ENCODE assay signal across 7 mouse cellular contexts in genomic region chr17:10093437-10094107, GRCm38 (mm10).
DNase-seq lines count a peak whose midpoint lies in the region; ATAC-seq and TF ChIP-seq lines count a peak whose summit lies in the region.

No protein-coding gene starts in this region.

- DNase-seq in CH12.LX (ENCODE audit: extremely low read depth), result peak; percentile 86
- peak; percentile 13 for DNase-seq in adrenal gland, adult 8-10 months
- peak; percentile 70 to 75 for DNase-seq in heart, postnatal 14 days
- DNase-seq in splenic B cell, adult 2 months (ENCODE audit: low read depth, low spot score), result peak; percentile 77
- no peak for DNase-seq in c-Kit-positive CD71-positive TER-119-positive erythroid progenitor cells, embryonic 14.5 days (ENCODE audit: low spot score)
- no peak for DNase-seq in urinary bladder, postnatal 25 days (ENCODE audit: low spot score)

- peaks cover 8% of the 10 kb centered on the region for H3K9me3 ChIP-seq in CH12.LX (replicated peaks; ENCODE audit: low read length)
- H3K9me3 ChIP-seq in lung, embryonic 15.5 days, result peaks cover 3% of the 10 kb centered on the region; the same call in 1 of the 2 replicates

- dilution Hi-C loops in CH12.LX (cut with MboI; ENCODE audit: extremely low pct_ligation_motif_present, extremely low pct_unique_long_range_greater_than_20kb, low sequenced_read_pairs), result no loop called here

- H3K36me3 ChIP-seq in CH12.LX (replicated peaks in 1 of 2; ENCODE audit: control insufficient read depth in 1 of 2, insufficient read depth in 1 of 2, low read length in 1 of 2), result no peaks in the 10 kb centered on the region
- no peaks in the 10 kb centered on the region for H3K36me3 ChIP-seq in lung, embryonic 15.5 days
- no peaks in the 10 kb centered on the region for H3K36me3 ChIP-seq in splenic B cell, adult 2 months (ENCODE audit: control insufficient read depth, insufficient read depth, low read length, poor library complexity, severe bottlenecking)

- TF ChIP-seq POLR2A in CH12.LX (IDR thresholded peaks at IDR 0.05; ENCODE audit: low read depth, low read length), result no peak

- TF ChIP-seq RAD21 in CH12.LX (IDR thresholded peaks at IDR 0.05; ENCODE audit: low read depth, low read length), result no peak; the same call in 1 of the 2 replicates

- intact Hi-C loops in heart, postnatal 14 days (cut with DNase I), result loop anchor here (2.0 to 5.0 kb wide), 4 partner anchors 51 to 336 kb away; no protein-coding TSS in a partner anchor

- no peak overlapping the region for H3K9ac ChIP-seq in CH12.LX (ENCODE audit: insufficient read depth, low read depth)
- H3K9ac ChIP-seq in lung, embryonic 15.5 days, result no peak overlapping the region

- in situ Hi-C loops in CH12.LX (cut with MboI; ENCODE audit: low pct_ligation_motif_present, low pct_unique_long_range_greater_than_20kb, low sequenced_read_pairs), result loop anchor here (25.0 kb wide), 1 partner anchor 219 kb away; the partner anchor contains the start of gene Qk

- H3K4me3 ChIP-seq in CH12.LX (replicated peaks in 1 of 3; ENCODE audit: low read depth in 2 of 3, low read length in 2 of 3, poor library complexity in 1 of 3), result no peak overlapping the region
- H3K4me3 ChIP-seq in lung, embryonic 15.5 days, result no peak overlapping the region

- no peaks in the 10 kb centered on the region for H3K79me2 ChIP-seq in CH12.LX (replicated peaks; ENCODE audit: control insufficient read depth, extremely low read depth, insufficient read depth, poor library complexity, severe bottlenecking)

- peak; percentile 93 for TF ChIP-seq EP300 in CH12.LX (IDR thresholded peaks at IDR 0.05; ENCODE audit: low read length)

- no peaks in the 10 kb centered on the region for H3K27me3 ChIP-seq in CH12.LX (replicated peaks)
- no peaks in the 10 kb centered on the region for H3K27me3 ChIP-seq in lung, embryonic 15.5 days
- no peaks in the 10 kb centered on the region for H3K27me3 ChIP-seq in splenic B cell, adult 2 months (ENCODE audit: control insufficient read depth, insufficient read depth, low read length, poor library complexity, severe bottlenecking)

- H3K4me2 ChIP-seq in CH12.LX (ENCODE audit: insufficient read depth, low read depth, poor library complexity, severe bottlenecking), result peak overlapping the region; percentile 60
- H3K4me2 ChIP-seq in lung, embryonic 15.5 days, result peak overlapping the region; percentile 6; the same call in 1 of the 2 replicates

- H3K27ac ChIP-seq in CH12.LX (ENCODE audit: insufficient read depth, low read depth), result peak overlapping the region; percentile 60
- H3K27ac ChIP-seq in lung, embryonic 15.5 days, result peak overlapping the region; percentile 89

- 17% methylated on average over 8 of the region's 8 CpGs for WGBS in lung, embryonic 15.5 days

- no peak for TF ChIP-seq CTCF in CH12.LX (conservative IDR thresholded peaks at IDR 0.05 in 1 of 2, IDR thresholded peaks at IDR 0.05 in 1 of 2; ENCODE audit: low read depth in 2 of 2, low read length in 2 of 2)

- peak; percentile 78; the same call in 1 of the 2 replicates for ATAC-seq in lung, embryonic 15.5 days (ENCODE audit: borderline replicate concordance, extremely low read depth, low FRiP score, low TSS enrichment)

- peaks cover 5 to 23% of the 10 kb centered on the region in 2 experiments for H3K4me1 ChIP-seq in CH12.LX (ENCODE audit: control insufficient read depth in 1 of 2, insufficient read depth in 2 of 2)
- peaks cover 24% of the 10 kb centered on the region for H3K4me1 ChIP-seq in lung, embryonic 15.5 days

TF ChIP-seq in CH12.LX, 34 proteins besides CTCF, POLR2A, EP300 and RAD21:
- TF ChIP-seq MXI1 (IDR thresholded peaks at IDR 0.05; ENCODE audit: low read depth, low read length) (peak; percentile 71; the same call in 1 of the 2 replicates), NELFE (IDR thresholded peaks at IDR 0.05; ENCODE audit: low read depth, low read length) (no peak), SIN3A (IDR thresholded peaks at IDR 0.05; ENCODE audit: low read length) (peak; percentile 99), JUND (conservative IDR thresholded peaks at IDR 0.05; ENCODE audit: low read depth, low read length) (no peak), BHLHE40 (IDR thresholded peaks at IDR 0.05; ENCODE audit: low read depth, low read length) (peak; percentile 55), ZC3H11A (IDR thresholded peaks at IDR 0.05; ENCODE audit: low read depth, low read length) (no peak), CHD2 (IDR thresholded peaks at IDR 0.05; ENCODE audit: low read length) (0 out of 2 replicates have a peak, but pooled peaks have one; percentile 32), SMC3 (IDR thresholded peaks at IDR 0.05; ENCODE audit: low read depth, low read length) (no peak), IRF4 (IDR thresholded peaks at IDR 0.05; ENCODE audit: low read depth, low read length) (peak; percentile 96), KAT2A (IDR thresholded peaks at IDR 0.05; ENCODE audit: insufficient replicate concordance, low read length) (no peak), ELF1 (IDR thresholded peaks at IDR 0.05; ENCODE audit: low read depth, low read length) (peak; percentile 49), USF2 (conservative IDR thresholded peaks at IDR 0.05; ENCODE audit: low read depth, low read length) (no peak), NRF1 (IDR thresholded peaks at IDR 0.05; ENCODE audit: low read depth, low read length) (no peak), JUN (IDR thresholded peaks at IDR 0.05; ENCODE audit: insufficient read depth, low read depth, low read length) (no peak), MAFK (IDR thresholded peaks at IDR 0.05; ENCODE audit: insufficient replicate concordance, low read length) (peak; percentile 99), GABPA (IDR thresholded peaks at IDR 0.05; ENCODE audit: insufficient replicate concordance, low read depth, low read length) (no peak), TBP (conservative IDR thresholded peaks at IDR 0.05; ENCODE audit: low read depth, low read length) (no peak), ETS1 (conservative IDR thresholded peaks at IDR 0.05; ENCODE audit: low read depth, low read length) (peak; percentile 95), MAX (IDR thresholded peaks at IDR 0.05; ENCODE audit: low read length) (no peak), MYC (IDR thresholded peaks at IDR 0.05; ENCODE audit: low read depth, low read length) (no peak), MEF2A (IDR thresholded peaks at IDR 0.05; ENCODE audit: borderline replicate concordance, low read depth, low read length) (peak; percentile 94), CHD1 (IDR thresholded peaks at IDR 0.05; ENCODE audit: low read depth, low read length) (no peak), E2F4 (IDR thresholded peaks at IDR 0.05; ENCODE audit: insufficient replicate concordance, low read depth, low read length) (no peak), TCF12 (IDR thresholded peaks at IDR 0.05; ENCODE audit: low read depth, low read length) (peak; percentile 93)

Comparison
In these comparisons a context has a peak if more than half of its experiments do, and no peak if none do; other contexts are left out.
1. DNase-seq: peak in CH12.LX (single experiment), adrenal gland, adult 8-10 months (single experiment), heart, postnatal 14 days (2 of 2) and splenic B cell, adult 2 months (single experiment); none in c-Kit-positive CD71-positive TER-119-positive erythroid progenitor cells, embryonic 14.5 days (single experiment) and urinary bladder, postnatal 25 days (single experiment).